Mouse (Mus musculus): Measurements from ENCODE around the gene Krt76. TPM values are rescaled to one million over a fixed set of nuclear protein-coding genes. Genes with fewer than 3 reads are reported as not detected.
A peak's percentile ranks its signal among the peaks of the same experiment; 100 is the strongest.

Gene Krt76
- polyA plus RNA-seq (2014; fragmentation: Nextera tagmentation; extraction: Ambion mirVana) = not detected in 2 replicates

DNA sequence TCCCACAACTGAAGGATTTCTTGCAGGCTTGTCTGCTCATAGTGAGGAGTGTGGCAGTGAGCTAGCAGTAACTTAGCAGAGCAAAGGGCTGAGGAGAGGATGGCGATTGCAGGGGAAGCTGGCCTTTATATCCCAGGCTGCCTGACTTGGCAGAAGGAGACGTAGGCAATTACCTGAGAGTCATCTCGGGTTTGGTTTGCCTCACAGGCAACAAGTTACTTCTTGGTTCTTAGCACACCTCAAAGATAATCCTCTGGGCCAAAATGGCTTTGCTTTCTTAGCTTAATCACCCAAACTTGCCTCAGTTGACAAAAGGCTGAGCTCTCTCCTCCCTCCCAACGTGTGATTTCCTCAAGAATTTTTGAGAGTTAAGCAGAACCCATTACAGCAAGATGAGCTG, at the start of gene Krt76:
Gene Krt76, minus strand, starts transcription at position 101 of the 400 bp plus-strand sequence.
- Histone ChIP-seq H3K4me3 (ENCODE audit: low read depth, low read length) (no peak within 1 kb of the TSS), H3K9ac (replicated peaks; ENCODE audit: low read depth, low read length) (no peak within 1 kb of the TSS), H3K9me3 (ENCODE audit: control insufficient read depth, low read length) (no peaks in the 10 kb centered on the region), H3K27ac (ENCODE audit: low read depth, low read length) (no peak within 1 kb of the TSS), H3K27me3 (ENCODE audit: control insufficient read depth, insufficient read depth, low read length) (no peaks in the 10 kb centered on the region), H3K4me1 (ENCODE audit: control insufficient read depth, insufficient read depth, low read length) (no peaks in the 10 kb centered on the region), H3K36me3 (ENCODE audit: control insufficient read depth, insufficient read depth, low read length) (no peaks in the 10 kb centered on the region), H3K4me2 (ENCODE audit: low read depth, low read length) (no peak within 1 kb of the TSS)
- ATAC-seq (ENCODE audit: low read depth) = no peak
- 78% methylated on average over 4 of the region's 4 CpGs for WGBS

DNA sequence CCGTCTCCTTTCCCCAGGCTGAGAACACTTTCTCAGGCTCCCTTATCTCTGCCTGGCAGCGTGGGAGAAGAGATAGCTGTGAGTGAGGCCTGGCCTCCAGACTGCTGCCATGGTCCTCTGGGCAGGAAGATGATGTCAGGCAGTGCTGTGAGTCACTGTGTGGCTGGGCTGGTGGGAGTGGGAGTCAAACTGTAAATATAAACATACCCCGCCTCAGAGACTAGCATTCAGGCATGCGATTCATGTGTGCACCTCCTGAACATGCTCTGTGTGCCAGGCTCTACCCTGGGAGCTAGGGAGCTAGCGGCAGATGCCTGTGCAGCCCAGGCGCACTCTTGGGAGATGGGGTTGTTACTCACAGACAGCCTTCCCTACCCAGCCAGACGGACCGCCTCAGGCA, 49.2 kb upstream of the Krt76 start:
- Histone ChIP-seq H3K4me3 (ENCODE audit: low read depth, low read length) (no peak overlapping the region), H3K4me2 (ENCODE audit: low read depth, low read length) (no peak overlapping the region), H3K9ac (replicated peaks; ENCODE audit: low read depth, low read length) (no peak overlapping the region), H3K9me3 (ENCODE audit: control insufficient read depth, low read length) (no peaks in the 10 kb centered on the region), H3K27ac (ENCODE audit: low read depth, low read length) (no peak overlapping the region), H3K36me3 (ENCODE audit: control insufficient read depth, insufficient read depth, low read length) (no peaks in the 10 kb centered on the region), H3K4me1 (ENCODE audit: control insufficient read depth, insufficient read depth, low read length) (no peaks in the 10 kb centered on the region), H3K27me3 (ENCODE audit: control insufficient read depth, insufficient read depth, low read length) (no peaks in the 10 kb centered on the region)
- no peak for ATAC-seq (ENCODE audit: low read depth)
- WGBS = 67% methylated on average over 8 of the region's 8 CpGs

DNA sequence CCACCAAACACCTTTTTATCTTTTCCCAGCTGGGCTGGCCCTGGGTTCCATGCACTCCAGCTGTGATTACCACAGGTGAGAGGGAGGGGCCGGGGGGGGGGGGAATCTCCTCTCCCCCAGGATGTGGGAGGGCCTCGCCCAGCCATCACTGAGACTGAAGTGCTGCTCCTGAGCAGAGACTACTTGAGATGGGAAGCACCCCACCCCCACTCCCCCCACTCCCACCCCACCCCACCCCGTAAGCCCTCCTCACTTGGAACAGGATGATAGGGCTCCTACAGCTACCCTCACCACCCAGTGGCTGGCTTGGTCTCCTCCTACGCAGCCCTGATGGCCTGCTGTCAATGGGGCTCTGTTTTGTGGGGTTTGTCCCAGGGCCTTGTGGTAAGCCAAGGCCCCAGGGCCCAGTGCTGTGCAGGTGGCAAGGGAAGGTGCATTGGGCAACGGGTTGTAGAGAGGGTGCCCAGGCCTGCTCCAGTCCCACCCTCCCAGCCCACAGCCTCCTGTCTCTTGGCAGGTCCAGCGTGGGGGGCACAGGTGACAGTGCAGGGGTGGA, 47.6 kb upstream of the Krt76 start, which contains the start of gene Krt79:
Gene Krt79, minus strand, starts transcription at position 51 of the 556 bp plus-strand sequence.
- Histone ChIP-seq H3K4me2 (ENCODE audit: low read depth, low read length) (no peak within 1 kb of the TSS), H3K4me1 (ENCODE audit: control insufficient read depth, insufficient read depth, low read length) (no peaks in the 10 kb centered on the region), H3K4me3 (ENCODE audit: low read depth, low read length) (no peak within 1 kb of the TSS), H3K9ac (replicated peaks; ENCODE audit: low read depth, low read length) (no peak within 1 kb of the TSS), H3K9me3 (ENCODE audit: control insufficient read depth, low read length) (no peaks in the 10 kb centered on the region), H3K36me3 (ENCODE audit: control insufficient read depth, insufficient read depth, low read length) (no peaks in the 10 kb centered on the region), H3K27me3 (ENCODE audit: control insufficient read depth, insufficient read depth, low read length) (no peaks in the 10 kb centered on the region), H3K27ac (ENCODE audit: low read depth, low read length) (no peak within 1 kb of the TSS)
- 73% methylated on average over 6 of the region's 6 CpGs for WGBS
- ATAC-seq (ENCODE audit: low read depth) = no peak

DNA sequence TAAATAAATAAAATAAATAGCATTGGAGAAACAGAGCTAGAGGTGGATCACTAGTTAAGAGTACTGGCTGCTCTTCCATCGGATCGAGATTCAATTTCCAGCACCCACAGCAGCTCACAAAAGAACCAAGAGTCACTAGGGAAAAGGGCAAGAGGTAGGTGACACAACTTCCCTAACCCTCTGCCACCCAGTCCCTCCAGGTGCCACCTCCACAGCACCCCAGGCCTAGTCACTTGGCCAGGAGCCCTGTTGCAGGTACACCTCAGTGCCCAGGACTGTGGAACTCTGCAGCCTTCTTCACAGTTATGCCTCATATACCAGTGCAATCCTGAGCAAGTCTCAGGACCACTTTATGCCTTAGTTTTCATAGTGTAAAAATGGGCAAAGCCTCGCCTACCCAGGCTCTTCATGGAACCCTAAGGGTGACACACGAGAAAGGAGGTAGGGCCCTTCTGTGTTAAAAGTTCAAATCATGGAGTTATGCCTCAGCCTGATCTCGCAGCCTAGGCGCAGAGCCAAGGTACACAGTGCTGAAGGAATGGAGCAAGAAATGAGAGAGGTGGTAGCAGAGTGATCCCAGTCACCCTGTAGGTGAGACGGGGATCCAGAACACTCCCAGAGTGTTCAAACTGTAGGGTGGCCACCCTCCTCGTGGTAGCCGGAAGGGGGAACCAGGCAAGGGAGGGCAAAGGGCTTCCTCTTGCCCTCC, 46.0 kb upstream of the Krt76 start:
- no peaks in the 10 kb centered on the region for H3K36me3 ChIP-seq (ENCODE audit: control insufficient read depth, insufficient read depth, low read length)
- no peaks in the 10 kb centered on the region for H3K4me1 ChIP-seq (ENCODE audit: control insufficient read depth, insufficient read depth, low read length)
- H3K27me3 ChIP-seq (ENCODE audit: control insufficient read depth, insufficient read depth, low read length) = no peaks in the 10 kb centered on the region
- no peak overlapping the region for H3K27ac ChIP-seq (ENCODE audit: low read depth, low read length)
- H3K4me2 ChIP-seq (ENCODE audit: low read depth, low read length) = no peak overlapping the region
- 86% methylated on average over 9 of the region's 9 CpGs for WGBS
- no peak for ATAC-seq (ENCODE audit: low read depth)
- no peak overlapping the region for H3K9ac ChIP-seq (replicated peaks; ENCODE audit: low read depth, low read length)
- H3K4me3 ChIP-seq (ENCODE audit: low read depth, low read length) = no peak overlapping the region
- no peaks in the 10 kb centered on the region for H3K9me3 ChIP-seq (ENCODE audit: control insufficient read depth, low read length)

- H3K9ac ChIP-seq (replicated peaks; ENCODE audit: low read depth, low read length) = no peak overlapping the region
- ATAC-seq (ENCODE audit: low read depth) = no peak
- H3K27ac ChIP-seq (ENCODE audit: low read depth, low read length) = no peak overlapping the region
- H3K27me3 ChIP-seq (ENCODE audit: control insufficient read depth, insufficient read depth, low read length) = no peaks in the 10 kb centered on the region
- no peaks in the 10 kb centered on the region for H3K9me3 ChIP-seq (ENCODE audit: control insufficient read depth, low read length)
- no peak overlapping the region for H3K4me3 ChIP-seq (ENCODE audit: low read depth, low read length)
- 77% methylated on average over 6 of the region's 6 CpGs for WGBS
- no peaks in the 10 kb centered on the region for H3K36me3 ChIP-seq (ENCODE audit: control insufficient read depth, insufficient read depth, low read length)
- no peaks in the 10 kb centered on the region for H3K4me1 ChIP-seq (ENCODE audit: control insufficient read depth, insufficient read depth, low read length)
- no peak overlapping the region for H3K4me2 ChIP-seq (ENCODE audit: low read depth, low read length)
Measured at GRCm38 (mm10) chr15:101933024-101933423, 40.3 kb upstream of the Krt76 start.

- Histone ChIP-seq H3K36me3 (ENCODE audit: control insufficient read depth, insufficient read depth, low read length) (no peaks in the 10 kb centered on the region), H3K27ac (ENCODE audit: low read depth, low read length) (no peak overlapping the region), H3K4me1 (ENCODE audit: control insufficient read depth, insufficient read depth, low read length) (no peaks in the 10 kb centered on the region), H3K9me3 (ENCODE audit: control insufficient read depth, low read length) (no peaks in the 10 kb centered on the region), H3K9ac (replicated peaks; ENCODE audit: low read depth, low read length) (no peak overlapping the region), H3K4me2 (ENCODE audit: low read depth, low read length) (peak overlapping the region; percentile 17; the same call in 1 of the 2 replicates), H3K4me3 (ENCODE audit: low read depth, low read length) (no peak overlapping the region), H3K27me3 (ENCODE audit: control insufficient read depth, insufficient read depth, low read length) (no peaks in the 10 kb centered on the region)
- no peak for ATAC-seq (ENCODE audit: low read depth)
- 1% methylated on average over 17 of the region's 17 CpGs for WGBS
Measured at GRCm38 (mm10) chr15:101929666-101930065, 36.9 kb upstream of the Krt76 start.

- no peaks in the 10 kb centered on the region for H3K4me1 ChIP-seq (ENCODE audit: control insufficient read depth, insufficient read depth, low read length)
- no peak for ATAC-seq (ENCODE audit: low read depth)
- H3K27ac ChIP-seq (ENCODE audit: low read depth, low read length) = no peak overlapping the region
- H3K4me3 ChIP-seq (ENCODE audit: low read depth, low read length) = no peak overlapping the region
- no peaks in the 10 kb centered on the region for H3K9me3 ChIP-seq (ENCODE audit: control insufficient read depth, low read length)
- 21% methylated on average over 9 of the region's 9 CpGs for WGBS
- no peak overlapping the region for H3K9ac ChIP-seq (replicated peaks; ENCODE audit: low read depth, low read length)
- no peaks in the 10 kb centered on the region for H3K27me3 ChIP-seq (ENCODE audit: control insufficient read depth, insufficient read depth, low read length)
- H3K4me2 ChIP-seq (ENCODE audit: low read depth, low read length) = no peak overlapping the region
- H3K36me3 ChIP-seq (ENCODE audit: control insufficient read depth, insufficient read depth, low read length) = no peaks in the 10 kb centered on the region
Measured at GRCm38 (mm10) chr15:101929087-101929486, 36.4 kb upstream of the Krt76 start.

- Histone ChIP-seq H3K9me3 (ENCODE audit: control insufficient read depth, low read length) (no peaks in the 10 kb centered on the region), H3K4me1 (ENCODE audit: control insufficient read depth, insufficient read depth, low read length) (no peaks in the 10 kb centered on the region), H3K9ac (replicated peaks; ENCODE audit: low read depth, low read length) (no peak overlapping the region), H3K4me3 (ENCODE audit: low read depth, low read length) (no peak overlapping the region), H3K27ac (ENCODE audit: low read depth, low read length) (no peak overlapping the region), H3K36me3 (ENCODE audit: control insufficient read depth, insufficient read depth, low read length) (no peaks in the 10 kb centered on the region), H3K27me3 (ENCODE audit: control insufficient read depth, insufficient read depth, low read length) (no peaks in the 10 kb centered on the region), H3K4me2 (ENCODE audit: low read depth, low read length) (no peak overlapping the region)
- ATAC-seq (ENCODE audit: low read depth) = no peak
- 78% methylated on average over 12 of the region's 12 CpGs for WGBS
Measured at GRCm38 (mm10) chr15:101927340-101928080, 34.8 kb upstream of the Krt76 start.

- no peak overlapping the region for H3K9ac ChIP-seq (replicated peaks; ENCODE audit: low read depth, low read length)
- no peaks in the 10 kb centered on the region for H3K27me3 ChIP-seq (ENCODE audit: control insufficient read depth, insufficient read depth, low read length)
- H3K27ac ChIP-seq (ENCODE audit: low read depth, low read length) = no peak overlapping the region
- WGBS = 83% methylated on average over 1 of the region's 1 CpGs
- H3K4me1 ChIP-seq (ENCODE audit: control insufficient read depth, insufficient read depth, low read length) = no peaks in the 10 kb centered on the region
- H3K9me3 ChIP-seq (ENCODE audit: control insufficient read depth, low read length) = no peaks in the 10 kb centered on the region
- H3K36me3 ChIP-seq (ENCODE audit: control insufficient read depth, insufficient read depth, low read length) = no peaks in the 10 kb centered on the region
- no peak for ATAC-seq (ENCODE audit: low read depth)
- no peak overlapping the region for H3K4me3 ChIP-seq (ENCODE audit: low read depth, low read length)
- no peak overlapping the region for H3K4me2 ChIP-seq (ENCODE audit: low read depth, low read length)
Measured at GRCm38 (mm10) chr15:101925041-101925440, 32.3 kb upstream of the Krt76 start.

Data from neural tube, embryonic 14.5 days (tissue).